Mouse (Mus musculus) thymus, adult 18-20 months (tissue): ENCODE measurements around the gene Sik3.
"Not testable (repeated sequence)": the region's sequence is repeated elsewhere in the genome, so short reads cannot be mapped to it uniquely, and the experiment has no call there.

Experiments
- DNase-seq, 2 experiments: peaks; one replicate each; pipeline ENCODE4 v3.0.0; 2022; ENCODE audit warnings: mixed read lengths in 2 of 2

Gene Sik3

GRCm38 (mm10) chr9:46118844-46119385 lies 106.3 kb downstream of the Sik3 start:
- no peak for DNase-seq

DNA sequence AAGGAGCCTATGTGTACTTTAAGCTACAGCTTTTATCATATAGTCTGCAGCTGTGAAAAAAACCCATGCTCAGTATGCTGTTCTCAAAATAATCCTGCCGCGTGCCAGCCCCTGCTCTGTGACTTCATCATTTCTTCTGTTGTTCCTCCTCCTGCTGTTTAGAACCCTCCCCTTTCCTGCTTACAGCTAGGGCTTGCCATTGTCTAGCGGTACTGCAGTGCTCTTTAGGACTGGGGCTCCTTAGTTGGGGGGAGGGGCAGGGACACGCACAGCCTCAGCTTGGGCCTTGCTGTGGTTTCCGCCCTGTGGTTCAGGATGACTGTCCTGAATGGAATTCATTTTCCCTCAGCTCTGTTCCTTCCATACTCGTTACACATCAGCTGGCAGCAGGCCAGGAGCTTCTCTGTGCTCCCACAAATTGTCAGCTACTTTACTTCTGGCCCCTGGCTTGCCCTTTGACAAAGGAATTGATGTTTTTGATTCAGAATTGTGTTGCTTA lies 107.4 kb downstream of the Sik3 start:
- DNase-seq, result peak; percentile 19 to 49

DNA sequence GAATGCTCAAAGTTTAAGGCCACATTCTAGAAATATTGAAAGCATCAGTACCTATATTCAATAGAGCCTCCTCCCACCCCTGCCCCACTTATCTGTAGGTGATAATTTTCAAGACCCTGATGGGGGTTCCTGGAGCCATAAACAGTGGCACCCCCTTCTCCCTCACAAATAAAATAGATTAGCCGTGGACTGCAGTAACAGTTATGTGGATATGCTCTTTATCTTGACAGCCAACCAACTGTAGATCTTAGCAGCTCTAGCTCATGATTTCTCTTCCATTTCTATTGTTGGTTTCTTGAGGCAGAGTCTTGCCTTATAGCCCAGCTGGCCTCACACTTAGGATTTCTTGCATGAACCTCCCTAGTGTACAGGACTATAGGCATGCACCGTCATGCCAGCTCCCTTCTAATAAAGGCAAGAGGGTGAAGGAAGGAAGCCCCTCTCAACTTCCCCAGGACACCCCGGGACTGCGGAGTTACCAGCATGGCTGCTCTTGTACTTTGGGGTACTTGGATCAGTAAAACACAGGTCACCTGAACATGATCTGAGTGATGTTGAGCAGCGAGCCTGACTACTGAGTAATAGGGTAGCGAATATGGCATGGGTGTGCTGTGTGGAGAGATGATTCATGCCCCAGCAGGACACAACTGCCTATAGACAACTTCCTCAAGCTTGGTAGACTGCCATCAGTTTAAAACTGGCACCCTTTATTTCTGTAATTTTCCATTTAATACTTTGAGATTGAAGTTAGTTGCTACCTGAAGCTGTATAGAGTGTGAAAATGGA lies 108.0 kb downstream of the Sik3 start:
- no peak for DNase-seq

GRCm38 (mm10) chr9:46121486-46121885 lies 108.9 kb downstream of the Sik3 start:
- DNase-seq, result no peak

GRCm38 (mm10) chr9:46122731-46123130 lies 110.1 kb downstream of the Sik3 start:
- DNase-seq, result no peak

- DNase-seq, result no peak
These were observed 113.7 kb downstream of the Sik3 start for GRCm38 (mm10) chr9:46126295-46126694.

DNA sequence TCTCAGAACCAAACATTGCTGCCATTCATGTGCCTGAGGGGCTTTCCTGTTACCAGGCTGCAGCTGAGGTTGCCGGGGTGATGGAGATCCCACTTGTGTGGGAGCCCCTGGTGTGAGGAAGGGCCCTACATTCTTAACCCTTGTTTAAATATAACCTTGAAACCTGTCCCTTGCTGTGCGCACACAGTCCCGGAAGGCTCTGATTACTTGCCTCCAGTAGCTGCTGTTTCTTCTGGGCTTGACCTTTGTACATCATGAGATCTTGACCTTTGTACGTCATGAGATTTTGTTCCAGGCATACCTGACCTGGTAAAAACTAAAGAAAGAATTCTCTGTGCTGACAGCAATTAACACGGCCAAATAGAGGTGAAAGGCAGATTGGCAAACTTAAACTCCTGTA lies 114.7 kb downstream of the Sik3 start:
- DNase-seq, result no peak

DNA sequence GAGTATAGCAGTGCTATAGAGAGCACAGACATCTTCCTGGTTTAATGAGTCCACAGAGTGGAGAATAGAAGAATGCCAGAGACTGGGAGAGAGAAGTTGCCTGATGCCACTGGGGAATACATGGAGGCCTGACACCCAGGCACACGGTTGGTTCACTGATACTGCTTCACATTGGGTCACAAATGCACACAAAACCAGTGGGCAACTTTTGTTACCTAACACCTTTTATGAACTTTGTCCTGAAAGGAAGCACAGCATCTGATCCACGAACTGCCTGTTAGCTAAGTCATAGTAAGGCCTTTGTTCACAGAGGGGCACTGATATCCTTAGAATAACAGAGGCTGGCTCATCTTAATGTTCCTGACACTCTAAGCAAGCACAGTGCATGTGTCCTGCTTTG lies 116.6 kb downstream of the Sik3 start:
- DNase-seq, result no peak

DNA sequence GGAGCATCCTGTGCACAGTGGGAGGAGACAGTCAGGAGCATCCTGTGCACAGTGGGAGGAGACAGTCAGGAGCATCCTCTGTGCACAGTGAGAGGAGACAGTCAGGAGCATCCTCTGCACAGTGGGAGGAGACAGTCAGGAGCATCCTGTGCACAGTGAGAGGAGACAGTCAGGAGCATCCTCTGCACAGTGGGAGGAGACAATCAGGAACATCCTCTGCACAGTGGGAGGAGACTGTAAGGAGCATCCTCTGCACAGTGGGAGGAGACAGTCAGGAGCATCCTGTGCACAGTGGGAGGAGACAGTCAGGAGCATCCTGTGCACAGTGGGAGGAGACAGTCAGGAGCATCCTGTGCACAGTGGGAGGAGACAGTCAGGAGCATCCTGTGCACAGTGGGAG lies 120.2 kb downstream of the Sik3 start:
- DNase-seq, result not testable (repeated sequence)

- DNase-seq, result no peak
These were observed 126.2 kb downstream of the Sik3 start for GRCm38 (mm10) chr9:46138831-46139230.

DNA sequence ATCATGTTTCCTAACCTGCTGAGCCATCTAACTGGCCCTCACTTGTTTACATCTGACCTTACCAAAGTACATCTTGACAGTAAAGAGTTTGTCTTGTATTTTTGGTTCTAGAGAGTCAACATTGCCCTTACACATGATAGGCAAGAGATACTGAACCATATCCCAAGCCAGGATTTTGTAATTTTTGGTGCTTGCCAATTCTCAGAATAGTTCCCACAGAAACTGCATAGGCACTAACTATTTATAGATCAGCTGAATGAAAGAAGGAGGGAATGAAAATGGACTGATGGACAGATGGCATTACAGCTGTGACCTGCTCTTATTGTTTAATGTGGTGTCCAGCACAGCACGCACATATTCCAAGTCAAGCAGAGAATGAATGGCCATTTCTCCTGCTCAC lies 128.2 kb downstream of the Sik3 start:
- no peak for DNase-seq

DNA sequence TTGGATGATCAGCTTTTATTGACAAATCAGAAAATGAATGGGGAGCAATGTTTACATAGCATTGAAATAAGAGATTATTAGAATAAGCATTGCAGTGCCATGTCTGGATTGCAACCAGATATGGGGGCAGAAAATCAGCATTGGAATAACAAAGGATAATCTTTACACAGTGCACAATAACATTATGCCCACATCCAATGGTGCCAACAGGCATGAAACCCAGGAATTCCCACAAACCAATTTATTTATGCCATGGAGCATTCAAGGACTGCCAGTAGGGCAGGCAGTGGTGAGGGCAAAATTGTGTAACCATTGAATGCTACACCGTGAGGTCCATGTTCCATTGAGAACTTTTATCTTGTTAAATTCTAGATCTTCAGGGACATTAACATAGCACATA lies 129.4 kb downstream of the Sik3 start:
- DNase-seq, result no peak

DNA sequence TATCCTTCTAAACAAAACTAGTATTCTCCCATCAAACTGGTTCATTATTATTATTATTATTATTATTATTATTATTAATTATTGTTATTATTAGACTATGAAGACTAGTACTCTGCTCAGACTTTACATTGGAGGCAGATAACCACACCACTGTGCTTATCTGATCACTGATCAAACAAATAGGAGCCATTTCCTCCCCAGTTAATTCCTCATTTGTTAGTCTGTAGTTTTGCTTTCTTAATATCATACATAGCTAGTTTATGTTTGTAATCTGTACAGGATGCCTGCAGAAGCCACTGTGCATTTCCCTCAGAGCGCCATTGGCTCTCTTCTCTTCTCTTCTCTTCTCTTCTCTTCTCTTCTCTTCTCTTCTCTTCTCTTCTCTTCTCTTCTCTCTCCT lies 129.9 kb downstream of the Sik3 start:
- DNase-seq, result no peak

GRCm38 (mm10) chr9:46144976-46145375 lies 132.4 kb downstream of the Sik3 start:
- no peak for DNase-seq

GRCm38 (mm10) chr9:46146437-46146836 lies 133.8 kb downstream of the Sik3 start:
- no peak for DNase-seq

GRCm38 (mm10) chr9:46148723-46149122 lies 136.1 kb downstream of the Sik3 start:
- no peak for DNase-seq

DNA sequence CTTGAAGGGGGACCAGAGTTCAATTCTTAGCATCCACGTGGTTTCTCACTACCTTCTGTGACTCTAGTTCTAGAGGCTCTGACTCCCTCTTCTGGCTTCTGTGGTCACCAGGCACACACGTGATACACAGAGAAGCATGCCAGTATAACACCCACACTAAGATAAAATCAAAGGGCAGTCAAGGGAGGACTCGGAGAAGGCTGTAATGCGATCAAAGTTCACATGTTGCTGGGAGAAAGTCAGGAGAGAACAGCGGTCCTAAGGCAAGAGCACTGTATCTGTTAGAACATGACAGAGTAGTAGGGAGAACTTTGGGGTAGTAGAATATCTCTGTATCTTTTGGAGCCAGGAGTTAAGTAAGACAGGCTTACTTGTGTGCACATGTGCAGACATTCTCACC lies 136.8 kb downstream of the Sik3 start:
- no peak for DNase-seq

- DNase-seq, result peak in 1 of 2 experiments; percentile 39
These were observed 137.5 kb downstream of the Sik3 start for GRCm38 (mm10) chr9:46150116-46150515.

GRCm38 (mm10) chr9:46150890-46151703 lies 138.5 kb downstream of the Sik3 start:
- DNase-seq, result peak in 1 of 2 experiments; percentile 39

GRCm38 (mm10) chr9:46151704-46152040 lies 139.1 kb downstream of the Sik3 start:
- peak in 1 of 2 experiments; percentile 30 for DNase-seq

GRCm38 (mm10) chr9:46152067-46153015 lies 139.7 kb downstream of the Sik3 start:
- no peak for DNase-seq

- DNase-seq, result no peak
These were observed 141.8 kb downstream of the Sik3 start for GRCm38 (mm10) chr9:46154469-46154868.

DNA sequence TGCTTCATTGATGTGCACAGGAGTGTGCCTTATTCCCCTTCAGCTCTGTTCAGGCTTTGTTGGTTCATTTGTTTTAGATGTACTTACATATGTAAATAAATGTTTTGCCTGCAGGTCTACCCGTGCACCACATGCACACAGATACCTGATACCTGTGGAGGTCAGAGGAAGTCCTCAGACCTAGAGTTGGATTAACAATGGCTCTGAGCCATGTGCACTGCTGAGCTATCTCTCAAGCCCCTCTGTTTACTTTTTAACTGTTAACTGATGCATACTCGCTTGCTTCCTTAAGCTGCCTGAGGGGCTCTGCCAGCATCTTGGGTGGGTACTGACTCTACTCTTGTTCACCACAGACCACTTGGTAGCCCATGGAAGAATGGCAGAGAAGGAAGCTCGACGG lies 142.4 kb downstream of the Sik3 start:
- no peak for DNase-seq
